In genomic region chr7:83774721-83775120, GRCm38 (mm10) we compare ENCODE assay signal across 8 mouse cellular contexts. TPM values are rescaled to one million over a fixed set of nuclear protein-coding genes. Genes with fewer than 3 reads are reported as not detected.
A peak's percentile ranks its signal among the peaks of the same experiment; 100 is the strongest.
DNase-seq lines count a peak whose midpoint lies in the region; ATAC-seq lines count a peak whose summit lies in the region.

No protein-coding gene starts in this region.

- H3K4me3 ChIP-seq in hindbrain, embryonic 10.5 days: no peak overlapping the region
- H3K4me3 ChIP-seq in hindbrain, embryonic 13.5 days: no peak overlapping the region
- no peak overlapping the region for H3K4me3 ChIP-seq in embryonic facial prominence, embryonic 13.5 days

- no peak for ATAC-seq in hindbrain, embryonic 13.5 days (ENCODE audit: low FRiP score)
- ATAC-seq in embryonic facial prominence, embryonic 13.5 days (ENCODE audit: insufficient number of reproducible peaks, insufficient read depth, low FRiP score, low TSS enrichment, low read depth): no peak
- peak; percentile 40; the same call in 1 of the 2 replicates for ATAC-seq in neutrophil, adult 5-6 weeks (ENCODE audit: extremely low read depth, insufficient number of reproducible peaks, low FRiP score, poor library complexity, severe bottlenecking)

- DNase-seq in hindbrain, embryonic 10.5 days (ENCODE audit: low spot score): peak; percentile 6
- DNase-seq in urinary bladder, postnatal 25 days (ENCODE audit: low spot score): peak; percentile 9
- no peak for DNase-seq in urinary bladder, adult 2 months (ENCODE audit: low spot score)
- DNase-seq in layer of hippocampus, adult 9-11 months: peak; percentile 42
- no peak for DNase-seq in Muller cell, postnatal 12 days (ENCODE audit: inconsistent ontology term)

- H3K27me3 ChIP-seq in hindbrain, embryonic 10.5 days (ENCODE audit: insufficient read depth, poor library complexity, severe bottlenecking): no peaks in the 10 kb centered on the region
- H3K27me3 ChIP-seq in hindbrain, embryonic 13.5 days: 0 out of 2 replicates have a peak, but pooled peaks cover 3% of the 10 kb centered on the region
- 0 out of 2 replicates have a peak, but pooled peaks cover 4% of the 10 kb centered on the region for H3K27me3 ChIP-seq in embryonic facial prominence, embryonic 13.5 days

- WGBS in hindbrain, embryonic 10.5 days: 40% methylated on average over 5 of the region's 5 CpGs
- WGBS in hindbrain, embryonic 13.5 days: 34% methylated on average over 5 of the region's 5 CpGs
- WGBS in embryonic facial prominence, embryonic 13.5 days: 17% methylated on average over 5 of the region's 5 CpGs

- no peak overlapping the region for H3K9ac ChIP-seq in hindbrain, embryonic 13.5 days
- 0 out of 2 replicates have a peak overlapping the region, but pooled peaks have one; percentile 12 for H3K9ac ChIP-seq in embryonic facial prominence, embryonic 13.5 days

- no peaks in the 10 kb centered on the region for H3K9me3 ChIP-seq in hindbrain, embryonic 10.5 days
- no peaks in the 10 kb centered on the region for H3K9me3 ChIP-seq in hindbrain, embryonic 13.5 days
- H3K9me3 ChIP-seq in embryonic facial prominence, embryonic 13.5 days: no peaks in the 10 kb centered on the region

- no peak overlapping the region for H3K4me2 ChIP-seq in hindbrain, embryonic 13.5 days
- H3K4me2 ChIP-seq in embryonic facial prominence, embryonic 13.5 days: no peak overlapping the region

- H3K4me1 ChIP-seq in hindbrain, embryonic 10.5 days (replicated peaks): no peaks in the 10 kb centered on the region
- H3K4me1 ChIP-seq in hindbrain, embryonic 13.5 days (replicated peaks): no peaks in the 10 kb centered on the region
- H3K4me1 ChIP-seq in embryonic facial prominence, embryonic 13.5 days: peaks cover 8% of the 10 kb centered on the region

- no peaks in the 10 kb centered on the region for H3K36me3 ChIP-seq in hindbrain, embryonic 10.5 days
- H3K36me3 ChIP-seq in hindbrain, embryonic 13.5 days: no peaks in the 10 kb centered on the region
- no peaks in the 10 kb centered on the region for H3K36me3 ChIP-seq in embryonic facial prominence, embryonic 13.5 days

- H3K27ac ChIP-seq in hindbrain, embryonic 10.5 days: no peak overlapping the region
- no peak overlapping the region for H3K27ac ChIP-seq in hindbrain, embryonic 13.5 days
- no peak overlapping the region for H3K27ac ChIP-seq in embryonic facial prominence, embryonic 13.5 days

RNA-seq across cellular contexts. Expression of gene Cfap161, which starts 20.0 kb away (rescaled TPM):
- polyA plus RNA-seq in hindbrain, embryonic 10.5 days (2016; fragmentation: Nextera tagmentation; extraction: Ambion mirVana): 0.24 and 1.5 TPM in 2 replicates
- polyA plus RNA-seq in hindbrain, embryonic 13.5 days (2015; fragmentation: Nextera tagmentation; extraction: Ambion mirVana): 0.87 and 1.6 TPM in 2 replicates
- 0.10 TPM in 1 of 2 replicates, not detected in the other for polyA plus RNA-seq in urinary bladder, adult 2 months (2012; rRNA removed)
- polyA plus RNA-seq in embryonic facial prominence, embryonic 13.5 days (2015; fragmentation: Nextera tagmentation; extraction: Ambion mirVana): 0.39 and 0.41 TPM in 2 replicates
- not detected in 2 replicates for total RNA-seq in neutrophil, adult 5-6 weeks (2017)

RNA-seq across cellular contexts. Expression of gene Il16, which starts 29.2 kb away (rescaled TPM):
- polyA plus RNA-seq in hindbrain, embryonic 10.5 days (2016; fragmentation: Nextera tagmentation; extraction: Ambion mirVana): 1.1 TPM in 2 replicates
- polyA plus RNA-seq in hindbrain, embryonic 13.5 days (2015; fragmentation: Nextera tagmentation; extraction: Ambion mirVana): 1.4 and 1.6 TPM in 2 replicates
- polyA plus RNA-seq in urinary bladder, adult 2 months (2012; rRNA removed): 6.1 and 7.9 TPM in 2 replicates
- 4.7 and 4.9 TPM in 2 replicates for polyA plus RNA-seq in embryonic facial prominence, embryonic 13.5 days (2015; fragmentation: Nextera tagmentation; extraction: Ambion mirVana)
- total RNA-seq in neutrophil, adult 5-6 weeks (2017): 454 and 474 TPM in 2 replicates

Comparison
In these comparisons a context has a peak if more than half of its experiments do, and no peak if none do; other contexts are left out.
1. DNase-seq: peak in hindbrain, embryonic 10.5 days (single experiment), urinary bladder, postnatal 25 days (single experiment) and layer of hippocampus, adult 9-11 months (single experiment); none in urinary bladder, adult 2 months (single experiment) and Muller cell, postnatal 12 days (single experiment).